Mouse (Mus musculus) hindbrain, embryonic 13.5 days (tissue): Measurements from ENCODE around the gene Duoxa2. TPM values are rescaled to one million over a fixed set of nuclear protein-coding genes. Genes with fewer than 3 reads are reported as not detected.
"Not testable (repeated sequence)": the region's sequence is repeated elsewhere in the genome, so short reads cannot be mapped to it uniquely, and the experiment has no call there.

Source experiments
- ATAC-seq: fragments of 200-750 bp; cut with Nextera tagmentation; 2 replicates; pipeline ENCODE4 v1.8.0; 2017; ENCODE audit warnings: moderate TSS enrichment; ENCODE audit not compliant: low FRiP score
- H3K27ac ChIP-seq: fragments of 300-500 bp; sonication (generic); 2 replicates; pipeline ENCODE4 v1.5.1; 2015; ENCODE audit warnings: inconsistent platforms, mild to moderate bottlenecking, moderate library complexity
- H3K27me3 ChIP-seq: fragments of 300-500 bp; sonication (generic); 2 replicates; pipeline ENCODE4 v1.6.1; 2015; ENCODE audit warnings: mild to moderate bottlenecking, inconsistent platforms
- H3K36me3 ChIP-seq: fragments of 300-500 bp; sonication (generic); 2 replicates; pipeline ENCODE4 v1.6.1; 2015; ENCODE audit warnings: mild to moderate bottlenecking, inconsistent platforms
- H3K4me1 ChIP-seq: fragments of 300-500 bp; sonication (generic); replicated peaks from 2 replicates; pipeline ENCODE4 v1.6.1; 2015; ENCODE audit warnings: inconsistent platforms
- H3K4me2 ChIP-seq: fragments of 300-500 bp; sonication (generic); 2 replicates; pipeline ENCODE4 v1.6.1; 2015; ENCODE audit warnings: inconsistent platforms, mild to moderate bottlenecking, moderate library complexity
- H3K4me3 ChIP-seq: fragments of 300-500 bp; sonication (generic); 2 replicates; pipeline ENCODE4 v1.5.1; 2015; ENCODE audit warnings: mild to moderate bottlenecking, inconsistent platforms
- H3K9ac ChIP-seq: fragments of 300-500 bp; sonication (generic); 2 replicates; pipeline ENCODE4 v1.6.1; 2015; ENCODE audit warnings: mild to moderate bottlenecking, inconsistent platforms
- H3K9me3 ChIP-seq: fragments of 300-500 bp; sonication (generic); 2 replicates; pipeline ENCODE4 v1.6.1; 2016; ENCODE audit warnings: inconsistent platforms
- WGBS: fragments of 180-500 bp; shearing (Covaris S2); methylation state at CpG from one replicate; pipeline ENCODE4 v1.1.7; 2015; 5-methylcytosine and 5-hydroxymethylcytosine counted together
- polyA plus RNA-seq: library from polyadenylated mRNA; unstranded; fragments of >200 nt; fragmentation: Nextera tagmentation; extraction: Ambion mirVana; gene quantifications from 2 replicates; pipeline ENCODE4 v1.2.1, GENCODE M21; 2015

Gene Duoxa2
- polyA plus RNA-seq, 1 experiment from 2014 or later, result not detected

- H3K9me3 ChIP-seq, result no peaks in the 10 kb centered on the region
- peak within 1 kb of the TSS; percentile 43 for H3K4me2 ChIP-seq
- peak within 1 kb of the TSS; percentile 10 for H3K4me3 ChIP-seq
- ATAC-seq, result peak; percentile 33; the same call in 1 of the 2 replicates
- WGBS, result 2% methylated on average over 24 of the region's 24 CpGs
- H3K27me3 ChIP-seq, result peaks cover 53% of the 10 kb centered on the region
- no peak within 1 kb of the TSS for H3K27ac ChIP-seq
- H3K9ac ChIP-seq, result no peak within 1 kb of the TSS
- no peaks in the 10 kb centered on the region for H3K36me3 ChIP-seq
- H3K4me1 ChIP-seq, result peaks cover 8% of the 10 kb centered on the region
These were observed 14.8 kb downstream of the Duoxa2 start, which contains the start of gene Duoxa1 for GRCm38 (mm10) chr2:122313536-122313935. TSS of gene Duoxa1 (minus strand) at chr2:122313730.

GRCm38 (mm10) chr2:122315372-122315771 lies 16.7 kb downstream of the Duoxa2 start, which contains the start of gene Duox1:
TSS of gene Duox1 (plus strand) at chr2:122315672.
- Histone ChIP-seq H3K27me3 (peaks cover 48% of the 10 kb centered on the region), H3K4me3 (no peak within 1 kb of the TSS), H3K4me1 (peaks cover 8% of the 10 kb centered on the region), H3K4me2 (no peak within 1 kb of the TSS), H3K36me3 (no peaks in the 10 kb centered on the region), H3K9ac (no peak within 1 kb of the TSS), H3K27ac (no peak within 1 kb of the TSS), H3K9me3 (no peaks in the 10 kb centered on the region)
- 84% methylated on average over 7 of the region's 7 CpGs for WGBS
- ATAC-seq, result no peak

GRCm38 (mm10) chr2:122317384-122317783 lies 18.7 kb downstream of the Duoxa2 start:
- peaks cover 42% of the 10 kb centered on the region for H3K27me3 ChIP-seq
- H3K36me3 ChIP-seq, result no peaks in the 10 kb centered on the region
- no peak overlapping the region for H3K4me3 ChIP-seq
- no peak for ATAC-seq
- H3K9ac ChIP-seq, result no peak overlapping the region
- no peaks in the 10 kb centered on the region for H3K9me3 ChIP-seq
- H3K4me1 ChIP-seq, result peaks cover 8% of the 10 kb centered on the region
- 78% methylated on average over 4 of the region's 4 CpGs for WGBS
- no peak overlapping the region for H3K27ac ChIP-seq
- H3K4me2 ChIP-seq, result no peak overlapping the region

- no peaks in the 10 kb centered on the region for H3K9me3 ChIP-seq
- no peak overlapping the region for H3K9ac ChIP-seq
- H3K36me3 ChIP-seq, result no peaks in the 10 kb centered on the region
- 69% methylated on average over 3 of the region's 3 CpGs for WGBS
- no peak overlapping the region for H3K4me2 ChIP-seq
- no peak for ATAC-seq
- H3K27ac ChIP-seq, result no peak overlapping the region
- H3K4me3 ChIP-seq, result no peak overlapping the region
- H3K27me3 ChIP-seq, result 0 out of 2 replicates have a peak, but pooled peaks cover under 1% of the 10 kb centered on the region
- H3K4me1 ChIP-seq, result no peaks in the 10 kb centered on the region
These were observed 25.3 kb downstream of the Duoxa2 start for GRCm38 (mm10) chr2:122323960-122324359.

- no peak for ATAC-seq
- WGBS, result 81% methylated on average over 3 of the region's 3 CpGs
- Histone ChIP-seq H3K4me2 (no peak overlapping the region), H3K4me1 (no peaks in the 10 kb centered on the region), H3K9ac (no peak overlapping the region), H3K27ac (no peak overlapping the region), H3K27me3 (no peaks in the 10 kb centered on the region), H3K36me3 (no peaks in the 10 kb centered on the region), H3K9me3 (no peaks in the 10 kb centered on the region), H3K4me3 (no peak overlapping the region)
These were observed 25.9 kb downstream of the Duoxa2 start for GRCm38 (mm10) chr2:122324586-122324985.

- WGBS, result 73% methylated on average over 2 of the region's 2 CpGs
- no peak for ATAC-seq
These were observed 26.7 kb downstream of the Duoxa2 start for GRCm38 (mm10) chr2:122325361-122325760.

GRCm38 (mm10) chr2:122327986-122328385 lies 29.3 kb downstream of the Duoxa2 start:
- Histone ChIP-seq H3K4me3 (no peak overlapping the region), H3K27me3 (no peaks in the 10 kb centered on the region), H3K36me3 (no peaks in the 10 kb centered on the region), H3K4me1 (no peaks in the 10 kb centered on the region), H3K9me3 (no peaks in the 10 kb centered on the region), H3K9ac (no peak overlapping the region), H3K27ac (no peak overlapping the region), H3K4me2 (no peak overlapping the region)
- 80% methylated on average over 3 of the region's 3 CpGs for WGBS
- no peak for ATAC-seq

More at GRCm38 (mm10) chr2:122325361-122325760, 26.7 kb downstream of the Duoxa2 start:
- Histone ChIP-seq H3K4me1 (no peaks in the 10 kb centered on the region), H3K27me3 (no peaks in the 10 kb centered on the region), H3K4me3 (no peak overlapping the region), H3K36me3 (no peaks in the 10 kb centered on the region), H3K9ac (no peak overlapping the region), H3K27ac (no peak overlapping the region), H3K9me3 (no peaks in the 10 kb centered on the region), H3K4me2 (no peak overlapping the region)

- not testable (repeated sequence) for H3K27me3 ChIP-seq, H3K4me3 ChIP-seq, H3K4me1 ChIP-seq, H3K27ac ChIP-seq, H3K4me2 ChIP-seq, H3K9me3 ChIP-seq, H3K9ac ChIP-seq, ATAC-seq, H3K36me3 ChIP-seq
- 82% methylated on average over 6 of the region's 6 CpGs for WGBS
These were observed 31.6 kb downstream of the Duoxa2 start for GRCm38 (mm10) chr2:122330317-122330716.

GRCm38 (mm10) chr2:122332222-122332621 lies 33.5 kb downstream of the Duoxa2 start:
- H3K4me1 ChIP-seq, result no peaks in the 10 kb centered on the region
- no peak overlapping the region for H3K4me3 ChIP-seq
- no peaks in the 10 kb centered on the region for H3K36me3 ChIP-seq
- H3K27me3 ChIP-seq, result no peaks in the 10 kb centered on the region
- no peak overlapping the region for H3K9ac ChIP-seq
- WGBS, result 94% methylated on average over 3 of the region's 3 CpGs
- H3K27ac ChIP-seq, result no peak overlapping the region
- no peak for ATAC-seq
- no peak overlapping the region for H3K4me2 ChIP-seq
- H3K9me3 ChIP-seq, result no peaks in the 10 kb centered on the region

GRCm38 (mm10) chr2:122334170-122334569 lies 35.5 kb downstream of the Duoxa2 start:
- Histone ChIP-seq H3K4me1 (no peaks in the 10 kb centered on the region), H3K27ac (no peak overlapping the region), H3K36me3 (no peaks in the 10 kb centered on the region), H3K4me2 (no peak overlapping the region), H3K9ac (no peak overlapping the region), H3K27me3 (0 out of 2 replicates have a peak, but pooled peaks cover 3% of the 10 kb centered on the region), H3K4me3 (no peak overlapping the region), H3K9me3 (no peaks in the 10 kb centered on the region)
- ATAC-seq, result no peak
- 60% methylated on average over 3 of the region's 3 CpGs for WGBS

- Histone ChIP-seq H3K4me2 (peak overlapping the region; percentile 36), H3K9ac (no peak overlapping the region), H3K27ac (no peak overlapping the region), H3K9me3 (no peaks in the 10 kb centered on the region), H3K27me3 (peaks cover 8% of the 10 kb centered on the region; the same call in 1 of the 2 replicates), H3K4me3 (no peak overlapping the region), H3K4me1 (no peaks in the 10 kb centered on the region), H3K36me3 (no peaks in the 10 kb centered on the region)
- no peak for ATAC-seq
- 61% methylated on average over 21 of the region's 21 CpGs for WGBS
These were observed 38.6 kb downstream of the Duoxa2 start for GRCm38 (mm10) chr2:122337291-122337690.

- 90% methylated on average over 6 of the region's 6 CpGs for WGBS
- Histone ChIP-seq H3K27ac (no peak overlapping the region), H3K4me1 (peaks cover 28% of the 10 kb centered on the region), H3K4me2 (no peak overlapping the region), H3K9me3 (no peaks in the 10 kb centered on the region), H3K4me3 (no peak overlapping the region), H3K36me3 (0 out of 2 replicates have a peak, but pooled peaks cover 2% of the 10 kb centered on the region), H3K27me3 (no peaks in the 10 kb centered on the region; the same call in 1 of the 2 replicates), H3K9ac (no peak overlapping the region)
- no peak for ATAC-seq
These were observed 46.6 kb downstream of the Duoxa2 start for GRCm38 (mm10) chr2:122345106-122345893.

GRCm38 (mm10) chr2:122346164-122346563 lies 47.5 kb downstream of the Duoxa2 start:
- not testable (repeated sequence) for H3K4me3 ChIP-seq, H3K9me3 ChIP-seq, H3K4me2 ChIP-seq, H3K27ac ChIP-seq, H3K9ac ChIP-seq, H3K27me3 ChIP-seq, H3K36me3 ChIP-seq, ATAC-seq
- H3K4me1 ChIP-seq, result peaks cover 35% of the 10 kb centered on the region
- 85% methylated on average over 6 of the region's 6 CpGs for WGBS
